Mouse (Mus musculus): ENCODE data around the gene Nucb1. TPM values are rescaled to one million over a fixed set of nuclear protein-coding genes. Genes with fewer than 3 reads are reported as not detected.
"Not testable (repeated sequence)": the region's sequence is repeated elsewhere in the genome, so short reads cannot be mapped to it uniquely, and the experiment has no call there.

The Nucb1 gene
- total RNA-seq, 2 experiments from 2014 or later, result 114 to 127 TPM

- DNase-seq (ENCODE audit: extremely low spot score in 1 of 2, low spot score in 2 of 2), result no peak
- intact Hi-C loops (cut with DNase I), result loop anchor here (5.0 to 10.0 kb wide), 2 partner anchors 47 to 209 kb away; partner anchors contain the start of gene Ntn5
Measured at GRCm38 (mm10) chr7:45475291-45475969, 34.8 kb downstream of the Nucb1 start.

DNA sequence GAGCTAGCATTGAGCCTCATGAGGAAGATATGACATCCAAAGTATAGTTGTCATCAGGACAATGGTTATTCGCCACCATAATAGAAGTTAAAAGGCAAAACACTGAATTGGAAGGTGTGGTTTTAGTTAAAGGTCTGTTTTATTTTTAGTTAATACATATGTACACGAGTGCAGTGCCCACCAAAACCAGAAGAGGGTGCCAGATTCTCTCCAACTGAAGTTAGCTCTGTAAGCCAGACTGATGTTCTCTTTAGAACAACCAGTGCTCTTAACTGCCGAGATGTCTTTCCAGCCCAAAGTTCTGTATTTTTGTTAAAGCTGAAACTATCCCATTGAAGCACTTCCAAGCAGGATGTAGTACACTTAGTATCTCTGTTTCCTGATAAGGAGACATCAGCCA is 39.3 kb downstream of the Nucb1 start:
- intact Hi-C loops (cut with DNase I), result loop anchor here (10.0 kb wide), 1 partner anchor 214 kb away; the partner anchor contains the start of gene Ntn5
- peak; percentile 70 to 71 for DNase-seq (ENCODE audit: extremely low spot score in 1 of 2, low spot score in 2 of 2)

- intact Hi-C loops (cut with DNase I), result no loop called here
- DNase-seq (ENCODE audit: extremely low spot score in 1 of 2, low spot score in 2 of 2), result no peak
Measured at GRCm38 (mm10) chr7:45467090-45467670, 43.0 kb downstream of the Nucb1 start.

- peak; percentile 95 to 98 for DNase-seq (ENCODE audit: extremely low spot score in 1 of 2, low spot score in 2 of 2)
- intact Hi-C loops (cut with DNase I), result no loop called here
Measured at GRCm38 (mm10) chr7:45466283-45467089, 43.7 kb downstream of the Nucb1 start, which contains the start of gene Bax. Gene Bax, minus strand, starts transcription at chr7:45466898.

- intact Hi-C loops (cut with DNase I), result no loop called here
Measured at GRCm38 (mm10) chr7:45465549-45465948, 44.7 kb downstream of the Nucb1 start.

DNA sequence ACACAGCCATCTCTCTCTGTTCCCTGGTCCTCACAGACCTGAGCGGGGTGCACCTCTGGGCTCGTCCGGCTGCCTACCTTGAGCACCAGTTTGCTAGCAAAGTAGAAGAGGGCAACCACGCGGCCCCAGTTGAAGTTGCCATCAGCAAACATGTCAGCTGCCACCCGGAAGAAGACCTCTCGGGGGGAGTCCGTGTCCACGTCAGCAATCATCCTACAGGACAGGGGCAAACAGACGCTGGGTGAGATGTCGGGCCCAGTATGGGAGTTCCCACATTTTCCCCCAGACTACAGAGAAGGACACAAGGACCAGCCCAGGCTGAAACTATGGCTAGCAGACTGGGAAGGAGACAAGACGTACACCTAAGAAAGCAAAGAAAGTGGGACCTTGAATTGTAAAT is 45.1 kb downstream of the Nucb1 start:
- DNase-seq (ENCODE audit: extremely low spot score in 1 of 2, low spot score in 2 of 2), result no peak
- intact Hi-C loops (cut with DNase I), result no loop called here

More at GRCm38 (mm10) chr7:45465549-45465948, 44.7 kb downstream of the Nucb1 start:
- DNase-seq (ENCODE audit: extremely low spot score in 1 of 2, low spot score in 2 of 2), result no peak

- intact Hi-C loops (cut with DNase I), result no loop called here
- no peak for DNase-seq (ENCODE audit: extremely low spot score in 1 of 2, low spot score in 2 of 2)
Measured at GRCm38 (mm10) chr7:45463987-45464778, 46.0 kb downstream of the Nucb1 start.

DNA sequence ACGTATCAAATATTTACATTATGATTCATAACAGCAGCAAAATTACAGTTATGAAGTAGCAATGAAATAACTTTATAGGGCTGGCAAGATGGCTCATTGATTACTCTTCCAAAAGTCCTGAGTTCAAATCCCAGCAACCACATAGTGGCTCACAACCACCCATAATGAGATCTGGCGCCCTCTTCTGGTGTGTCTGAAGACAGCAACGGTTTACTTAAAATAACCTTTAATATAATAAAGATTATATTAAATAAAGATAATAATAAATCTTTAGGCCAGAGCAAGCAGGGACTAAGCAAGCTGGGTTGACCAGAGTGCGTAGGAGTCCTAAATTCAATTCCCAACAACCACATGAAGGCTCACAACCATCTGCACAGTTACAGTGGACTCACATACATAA is 47.3 kb downstream of the Nucb1 start:
- DNase-seq (ENCODE audit: extremely low spot score in 1 of 2, low spot score in 2 of 2); intact Hi-C loops (cut with DNase I): not testable (repeated sequence)

- DNase-seq (ENCODE audit: extremely low spot score in 1 of 2, low spot score in 2 of 2), result no peak
- intact Hi-C loops (cut with DNase I), result no loop called here
Measured at GRCm38 (mm10) chr7:45462325-45462724, 47.9 kb downstream of the Nucb1 start.

- DNase-seq (ENCODE audit: extremely low spot score in 1 of 2, low spot score in 2 of 2), result no peak
- intact Hi-C loops (cut with DNase I), result no loop called here
Measured at GRCm38 (mm10) chr7:45461781-45462180, 48.4 kb downstream of the Nucb1 start.

DNA sequence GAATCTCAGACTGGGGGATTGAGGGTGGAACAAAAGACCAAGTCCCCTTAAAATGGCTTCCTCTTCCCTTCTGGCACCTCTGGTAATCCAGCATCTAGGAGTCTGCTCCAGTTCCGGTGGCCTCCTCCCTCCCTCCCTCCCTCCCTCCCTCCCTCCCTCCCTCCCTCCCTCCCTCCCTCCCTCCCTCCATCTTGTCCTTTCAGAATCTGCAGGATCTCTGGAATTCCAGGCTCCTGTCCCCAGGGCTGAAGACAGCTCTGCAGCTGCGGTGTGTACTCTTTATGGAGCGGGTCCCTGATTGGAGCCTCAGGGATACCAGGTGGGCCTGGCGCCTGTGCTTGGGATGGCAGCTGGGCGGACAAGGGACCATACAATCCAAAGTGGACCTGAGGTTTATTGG is 48.9 kb downstream of the Nucb1 start:
- DNase-seq (ENCODE audit: extremely low spot score in 1 of 2, low spot score in 2 of 2), result no peak
- intact Hi-C loops (cut with DNase I), result no loop called here

- peak in 1 of 2 experiments; percentile 78 for DNase-seq (ENCODE audit: extremely low spot score in 1 of 2, low spot score in 2 of 2)
Measured at GRCm38 (mm10) chr7:45460860-45461314, 49.3 kb downstream of the Nucb1 start.

DNA sequence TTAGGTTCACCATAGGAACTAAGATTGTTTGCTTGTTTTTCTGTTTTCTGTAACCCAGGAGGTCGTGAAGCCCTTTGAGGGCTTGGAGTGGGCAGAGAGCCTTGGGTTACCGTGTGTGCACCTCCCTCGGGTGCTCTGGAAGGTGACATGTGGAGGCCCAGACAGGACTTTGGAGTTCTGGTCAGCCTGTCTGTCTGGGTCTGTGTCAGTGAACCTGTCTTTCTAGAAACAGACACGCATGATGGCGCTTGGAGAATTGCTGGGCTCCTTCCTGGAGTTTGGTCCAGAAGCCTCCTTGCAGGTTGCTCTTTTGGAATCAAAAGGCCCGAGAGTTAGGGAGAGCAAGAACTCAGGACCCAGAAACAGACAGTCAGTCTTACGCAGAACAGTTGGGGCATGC is 49.8 kb downstream of the Nucb1 start:
- DNase-seq (ENCODE audit: extremely low spot score in 1 of 2, low spot score in 2 of 2), result no peak
- intact Hi-C loops (cut with DNase I), result no loop called here

More at GRCm38 (mm10) chr7:45460860-45461314, 49.3 kb downstream of the Nucb1 start:
- intact Hi-C loops (cut with DNase I), result no loop called here

DNA sequence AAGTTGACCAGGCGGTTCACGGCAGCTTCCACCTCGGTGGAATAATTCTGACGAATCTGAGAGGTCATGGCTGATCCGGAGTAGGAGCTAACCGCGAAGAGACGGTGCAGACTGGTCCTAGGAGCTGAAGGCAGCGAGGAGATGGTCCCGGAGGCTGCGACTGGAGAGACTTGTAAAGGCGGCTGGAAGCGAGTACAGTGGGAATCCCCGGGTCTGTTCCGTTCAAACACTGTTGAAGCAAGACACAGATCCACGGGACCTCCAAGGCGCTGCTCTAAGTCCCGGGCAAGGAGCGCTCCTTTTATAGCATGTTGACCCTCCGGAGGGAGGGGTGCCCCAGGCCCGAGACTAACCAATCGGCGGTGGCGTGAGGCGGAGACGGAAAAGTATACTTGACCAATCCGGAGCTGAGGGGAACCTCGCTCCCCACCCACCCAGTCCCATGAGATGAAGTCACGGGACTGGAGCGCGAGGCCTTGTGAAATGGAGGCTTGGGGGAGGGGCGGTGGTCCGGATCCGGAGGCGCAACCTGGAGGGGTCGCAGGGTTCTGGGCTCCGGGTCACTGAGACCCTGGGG is 50.6 kb downstream of the Nucb1 start, which contains the start of gene Ftl1:
TSS of gene Ftl1 (minus strand) at position 321 of the 577 bp plus-strand sequence.
- intact Hi-C loops (cut with DNase I), result not testable (repeated sequence)
- DNase-seq (ENCODE audit: extremely low spot score in 1 of 2, low spot score in 2 of 2), result peak; percentile 98 to 99

- intact Hi-C loops (cut with DNase I), result no loop called here
Measured at GRCm38 (mm10) chr7:45458748-45459563, 51.2 kb downstream of the Nucb1 start.

DNA sequence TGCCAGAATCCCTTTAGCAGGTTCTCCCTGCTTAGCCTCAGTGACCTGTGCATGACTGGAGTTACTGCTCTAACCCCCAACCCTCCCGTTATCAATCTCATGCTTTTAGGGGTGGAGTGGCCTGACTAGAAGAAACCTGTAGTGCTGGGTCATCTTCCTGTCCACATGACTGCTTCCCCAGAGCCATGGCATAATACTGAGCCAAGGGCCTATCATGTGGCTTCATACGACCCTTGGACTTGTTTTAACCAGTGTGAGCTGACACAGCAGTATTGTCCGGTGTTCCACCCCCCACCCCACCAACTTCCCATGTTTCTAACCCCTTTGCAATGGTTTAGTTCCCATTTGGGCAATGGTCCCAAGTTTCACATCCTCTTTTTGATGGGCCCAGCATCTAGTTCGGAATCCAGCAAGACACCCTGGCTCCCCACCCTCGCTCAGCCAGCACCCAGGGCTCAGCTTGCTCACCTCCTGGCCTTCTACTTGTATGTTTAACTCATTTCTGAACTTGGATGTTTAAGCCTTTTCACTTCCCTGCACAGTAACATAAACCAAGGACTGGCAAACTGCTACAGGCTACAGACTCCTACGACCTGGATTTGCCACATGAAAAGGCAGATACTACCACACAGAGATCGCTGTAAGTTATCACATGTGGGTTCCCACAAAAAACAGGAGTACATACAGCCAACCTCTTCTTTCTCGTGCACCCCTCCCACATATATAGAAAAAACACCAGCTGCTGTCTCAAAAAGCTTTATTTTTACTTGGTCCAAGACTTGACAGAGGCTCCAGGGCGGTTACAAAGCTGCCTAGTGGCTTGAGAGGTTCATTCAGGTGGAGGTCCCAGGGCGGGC is 52.8 kb downstream of the Nucb1 start:
- peak in 1 of 2 experiments; percentile 43 for DNase-seq (ENCODE audit: extremely low spot score in 1 of 2, low spot score in 2 of 2)
- intact Hi-C loops (cut with DNase I), result no loop called here

More at GRCm38 (mm10) chr7:45458748-45459563, 51.2 kb downstream of the Nucb1 start:
- DNase-seq (ENCODE audit: extremely low spot score in 1 of 2, low spot score in 2 of 2), result peak; percentile 62 to 90
